In the genomic region with DNA sequence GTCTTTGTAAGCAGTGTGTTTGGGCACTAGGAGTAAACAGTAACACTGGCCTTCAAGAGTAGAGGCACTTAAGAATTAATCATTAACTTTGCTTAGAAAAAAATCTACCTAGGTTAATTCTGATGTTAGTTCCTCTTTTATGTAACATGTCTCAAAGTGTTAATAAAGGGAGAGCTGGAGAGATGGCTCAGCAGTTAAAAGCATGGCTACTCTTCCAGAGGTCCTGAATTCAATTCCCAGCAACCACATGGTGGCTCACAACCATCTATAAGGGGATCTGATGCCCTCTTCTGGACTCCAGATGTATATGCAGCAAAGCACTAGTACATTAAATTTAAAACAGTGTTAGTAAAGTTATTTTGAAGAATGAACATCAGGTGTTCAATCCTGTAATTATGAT, we compare ENCODE assay signal across 24 mouse cellular contexts.
DNase-seq lines count a peak whose midpoint lies in the region; ATAC-seq and TF ChIP-seq lines count a peak whose summit lies in the region.
"Had no signal": no experiment of that assay in that cellular context is flagged by ENCODE, and none has a peak within 500 bp of the region (broad histone marks: within the 10 kb centered on the region; RNA-seq: fewer than 3 reads in every experiment).

No protein-coding gene starts in this region.

- peak; percentile 74 for DNase-seq in liver, adult 2 months (ENCODE audit: extremely low read depth, low read depth, low spot score)
- no peak for DNase-seq in liver, embryonic 11.5 days (ENCODE audit: low spot score)
- DNase-seq in 416B (ENCODE audit: low read depth) (peak; percentile 46), Patski (ENCODE audit: low read depth, low spot score) (no peak)
- no peak for DNase-seq in cerebellum, adult 8-10 months
- no peak for DNase-seq in urinary bladder, adult 18-20 months (ENCODE audit: low spot score in 2 of 2)
- DNase-seq: adrenal gland, postnatal 25 days; cerebellum, adult 11 months; cerebellum, postnatal 14 days; embryo, embryonic 11 days; forebrain, postnatal 0 days; heart, adult 18-20 months; heart, postnatal 4 days; kidney, adult 11 months; layer of hippocampus, postnatal 36 days; spleen, adult 18-20 months had no signal

- POLR2A ChIA-PET in Patski (lab: Charles Lee), result no interaction called here

- no peak overlapping the region for H3K9ac ChIP-seq in intestine, postnatal 0 days (ENCODE audit: low read depth, low read length)
- H3K9ac ChIP-seq in intestine, embryonic 16.5 days (ENCODE audit: low read depth, low read length), result no peak overlapping the region
- no peak overlapping the region for H3K9ac ChIP-seq in liver, adult 2 months (ENCODE audit: low read depth, low read length)
- H3K9ac ChIP-seq in liver, embryonic 11.5 days (ENCODE audit: low read depth, low read length), result no peak overlapping the region
- H3K9ac ChIP-seq: forebrain, postnatal 0 days; heart, embryonic 15.5 days; hindbrain, embryonic 15.5 days; limb, embryonic 15.5 days; midbrain, embryonic 13.5 days; neural tube, embryonic 15.5 days had no signal

- no peak for ATAC-seq in intestine, postnatal 0 days
- no peak for ATAC-seq in intestine, embryonic 16.5 days
- ATAC-seq in liver, embryonic 11.5 days (replicated peaks; ENCODE audit: low FRiP score), result no peak
- ATAC-seq in Patski, result no peak
- ATAC-seq: forebrain, postnatal 0 days; midbrain, embryonic 13.5 days had no signal

- H3K79me2 ChIP-seq in liver, adult 2 months (ENCODE audit: control insufficient read depth, insufficient read depth, low read length), result peaks cover 53% of the 10 kb centered on the region

- H3K36me3 ChIP-seq in intestine, postnatal 0 days (ENCODE audit: control insufficient read depth, insufficient read depth), result no peaks in the 10 kb centered on the region
- H3K36me3 ChIP-seq in intestine, embryonic 16.5 days (ENCODE audit: control insufficient read depth, insufficient read depth, low read length), result no peaks in the 10 kb centered on the region
- peaks cover 4% of the 10 kb centered on the region; the same call in 1 of the 2 replicates for H3K36me3 ChIP-seq in liver, adult 2 months (ENCODE audit: control insufficient read depth, insufficient read depth, low read length)
- no peaks in the 10 kb centered on the region for H3K36me3 ChIP-seq in liver, embryonic 11.5 days (ENCODE audit: control insufficient read depth, insufficient read depth, low read length)
- H3K36me3 ChIP-seq: heart, embryonic 15.5 days; hindbrain, embryonic 15.5 days; limb, embryonic 15.5 days; midbrain, embryonic 13.5 days; neural tube, embryonic 15.5 days had no signal

- no peaks in the 10 kb centered on the region for H3K9me3 ChIP-seq in intestine, postnatal 0 days (ENCODE audit: control insufficient read depth)
- no peaks in the 10 kb centered on the region for H3K9me3 ChIP-seq in intestine, embryonic 16.5 days (ENCODE audit: control insufficient read depth, low read length)
- H3K9me3 ChIP-seq in liver, embryonic 11.5 days (ENCODE audit: control insufficient read depth, low read length), result no peaks in the 10 kb centered on the region
- H3K9me3 ChIP-seq: heart, embryonic 15.5 days; hindbrain, embryonic 15.5 days; limb, embryonic 15.5 days; midbrain, embryonic 13.5 days; neural tube, embryonic 15.5 days had no signal

- no peak overlapping the region for H3K4me3 ChIP-seq in intestine, postnatal 0 days (ENCODE audit: low read depth, low read length)
- H3K4me3 ChIP-seq in intestine, embryonic 16.5 days (ENCODE audit: low read length), result no peak overlapping the region
- no peak overlapping the region for H3K4me3 ChIP-seq in liver, adult 2 months (ENCODE audit: insufficient read depth, low read depth, low read length)
- H3K4me3 ChIP-seq in liver, embryonic 11.5 days (ENCODE audit: low read depth, low read length), result no peak overlapping the region
- H3K4me3 ChIP-seq: heart, embryonic 15.5 days; hindbrain, embryonic 15.5 days; limb, embryonic 15.5 days; midbrain, embryonic 13.5 days; myocyte; neural tube, embryonic 15.5 days had no signal

- no peak overlapping the region for H3K4me2 ChIP-seq in intestine, postnatal 0 days (replicated peaks; ENCODE audit: low read depth)
- H3K4me2 ChIP-seq in intestine, embryonic 16.5 days (ENCODE audit: low read depth, low read length), result no peak overlapping the region
- no peak overlapping the region for H3K4me2 ChIP-seq in liver, embryonic 11.5 days
- H3K4me2 ChIP-seq: heart, embryonic 15.5 days; hindbrain, embryonic 15.5 days; limb, embryonic 15.5 days; midbrain, embryonic 13.5 days; neural tube, embryonic 15.5 days had no signal

- no peaks in the 10 kb centered on the region for H3K27me3 ChIP-seq in intestine, postnatal 0 days (replicated peaks; ENCODE audit: control insufficient read depth, insufficient read depth, low read length)
- H3K27me3 ChIP-seq in intestine, embryonic 16.5 days (replicated peaks; ENCODE audit: control insufficient read depth, insufficient read depth, low read length), result no peaks in the 10 kb centered on the region
- H3K27me3 ChIP-seq in liver, adult 2 months (ENCODE audit: control insufficient read depth, insufficient read depth, low read length), result no peaks in the 10 kb centered on the region
- H3K27me3 ChIP-seq in liver, embryonic 11.5 days (replicated peaks; ENCODE audit: control insufficient read depth, insufficient read depth, low read length), result no peaks in the 10 kb centered on the region
- H3K27me3 ChIP-seq in Patski, result no peaks in the 10 kb centered on the region
- H3K27me3 ChIP-seq: heart, embryonic 15.5 days; hindbrain, embryonic 15.5 days; limb, embryonic 15.5 days; midbrain, embryonic 13.5 days; neural tube, embryonic 15.5 days had no signal

- peak; percentile 38; the same call in 1 of the 2 replicates for TF ChIP-seq CTCF in intestine, postnatal 0 days (IDR thresholded peaks at IDR 0.05; ENCODE audit: low read depth)
- no peak for TF ChIP-seq CTCF in liver, adult 2 months (IDR thresholded peaks at IDR 0.05; ENCODE audit: low read depth, low read length)
- TF ChIP-seq CTCF in Patski (IDR thresholded peaks at IDR 0.05), result peak; percentile 37

- no peaks in the 10 kb centered on the region for H3K4me1 ChIP-seq in intestine, postnatal 0 days (replicated peaks; ENCODE audit: control insufficient read depth, insufficient read depth, low read length)
- no peaks in the 10 kb centered on the region for H3K4me1 ChIP-seq in intestine, embryonic 16.5 days (ENCODE audit: control insufficient read depth, insufficient read depth, low read length)
- H3K4me1 ChIP-seq in liver, adult 2 months (ENCODE audit: control insufficient read depth, insufficient read depth, low read length), result peaks cover 38% of the 10 kb centered on the region
- no peaks in the 10 kb centered on the region for H3K4me1 ChIP-seq in liver, embryonic 11.5 days (replicated peaks; ENCODE audit: control insufficient read depth, insufficient read depth, low read length)
- H3K4me1 ChIP-seq: heart, embryonic 15.5 days; hindbrain, embryonic 15.5 days; limb, embryonic 15.5 days; midbrain, embryonic 13.5 days; neural tube, embryonic 15.5 days had no signal

- CTCF ChIA-PET in Patski (lab: Charles Lee), result no interaction called here

- H3K27ac ChIP-seq in intestine, postnatal 0 days (ENCODE audit: low read depth, low read length), result no peak overlapping the region
- no peak overlapping the region for H3K27ac ChIP-seq in intestine, embryonic 16.5 days (ENCODE audit: low read length)
- 0 out of 2 replicates have a peak overlapping the region, but pooled peaks have one; percentile 56 for H3K27ac ChIP-seq in liver, adult 2 months (replicated peaks; ENCODE audit: insufficient read depth, low read depth, low read length)
- no peak overlapping the region for H3K27ac ChIP-seq in liver, embryonic 11.5 days (ENCODE audit: low read depth, low read length)
- H3K27ac ChIP-seq: heart, embryonic 15.5 days; hindbrain, embryonic 15.5 days; limb, embryonic 15.5 days; midbrain, embryonic 13.5 days; neural tube, embryonic 15.5 days had no signal

- in situ Hi-C loops in Patski (cut with MboI; ENCODE audit: low pct_unique_long_range_greater_than_20kb), result no loop called here

- TF ChIP-seq POLR2A in liver, adult 2 months (IDR thresholded peaks at IDR 0.05; ENCODE audit: extremely low read depth, insufficient read depth, low read length), result no peak

Comparison
In these comparisons a context has a peak if more than half of its experiments do, and no peak if none do; other contexts are left out.
1. DNase-seq: peak in liver, adult 2 months (single experiment) and 416B (single experiment); none in liver, embryonic 11.5 days (single experiment), Patski (single experiment), cerebellum, adult 8-10 months (single experiment) and urinary bladder, adult 18-20 months (0 of 2).